Mouse (Mus musculus) bone marrow macrophage, adult 2 months (primary cell): Measurements from ENCODE around the gene Prkn.

Source experiments
- CTCF ChIP-seq: IDR thresholded peaks from 2 replicates; pipeline ENCODE4 v1.5.1; 2012; ENCODE audit warnings: low read depth, mild to moderate bottlenecking, low read length, moderate library complexity
- POLR2A ChIP-seq: IDR thresholded peaks from 2 replicates; pipeline ENCODE4 v1.6.1; 2012; ENCODE audit warnings: mild to moderate bottlenecking, low read depth, low read length, borderline replicate concordance

- TF ChIP-seq CTCF = no peak
- TF ChIP-seq POLR2A = no peak
Observed at GRCm38 (mm10) chr17:11468624-11469023, 628.4 kb downstream of the Prkn start.
